Mouse (Mus musculus): ENCODE measurements around the gene Carmil2.

Carmil2 gene

GRCm38 (mm10) chr8:105722861-105723260 is 36.8 kb downstream of the Carmil2 start:
- no peak for DNase-seq (ENCODE audit: low spot score in 2 of 2)

- no peak for DNase-seq (ENCODE audit: low spot score in 2 of 2)
These were observed 39.7 kb downstream of the Carmil2 start for GRCm38 (mm10) chr8:105725726-105726125.

- no peak for DNase-seq (ENCODE audit: low spot score in 2 of 2)
These were observed 41.5 kb downstream of the Carmil2 start for GRCm38 (mm10) chr8:105727397-105728124.

- DNase-seq (ENCODE audit: low spot score in 2 of 2) = no peak
These were observed 46.1 kb downstream of the Carmil2 start for GRCm38 (mm10) chr8:105732186-105732585.

- DNase-seq (ENCODE audit: low spot score in 2 of 2) = no peak
These were observed 53.1 kb downstream of the Carmil2 start for GRCm38 (mm10) chr8:105739216-105739615.

GRCm38 (mm10) chr8:105743301-105743700 is 57.2 kb downstream of the Carmil2 start:
- no peak for DNase-seq (ENCODE audit: low spot score in 2 of 2)
